Mouse (Mus musculus) E14TG2a.4 (cell line): Measurements from ENCODE around the gene Izumo1r.
A peak's percentile ranks its signal among the peaks of the same experiment; 100 is the strongest.

Source experiments
- H3K27me3 ChIP-seq: 2 replicates; pipeline ENCODE4 v1.6.1; 2014; ENCODE audit warnings: low read length, control low read depth; ENCODE audit not compliant: insufficient read depth
- H3K36me3 ChIP-seq: 2 replicates; pipeline ENCODE4 v1.6.1; 2014; ENCODE audit warnings: low read length, control low read depth; ENCODE audit not compliant: insufficient read depth
- H3K4me1 ChIP-seq: replicated peaks from 2 replicates; pipeline ENCODE4 v1.6.1; 2014; ENCODE audit warnings: low read depth, low read length, control low read depth
- H3K4me3 ChIP-seq: replicated peaks from 2 replicates; pipeline ENCODE4 v1.5.1; 2014; ENCODE audit warnings: mild to moderate bottlenecking, low read length
- H3K9me3 ChIP-seq: 2 replicates; pipeline ENCODE4 v1.6.1; 2014; ENCODE audit warnings: low read length, control low read depth
- CTCF ChIP-seq: conservative IDR thresholded peaks from 2 replicates; pipeline ENCODE4 v1.5.1; 2014; ENCODE audit warnings: low read length
- NANOG ChIP-seq: IDR thresholded peaks from 2 replicates; pipeline ENCODE4 v1.6.1; 2014; ENCODE audit warnings: borderline replicate concordance, low read length, mixed read lengths
- POU5F1 ChIP-seq: IDR thresholded peaks from 2 replicates; pipeline ENCODE4 v1.6.1; 2014; ENCODE audit warnings: low read length, borderline replicate concordance

The Izumo1r gene

DNA sequence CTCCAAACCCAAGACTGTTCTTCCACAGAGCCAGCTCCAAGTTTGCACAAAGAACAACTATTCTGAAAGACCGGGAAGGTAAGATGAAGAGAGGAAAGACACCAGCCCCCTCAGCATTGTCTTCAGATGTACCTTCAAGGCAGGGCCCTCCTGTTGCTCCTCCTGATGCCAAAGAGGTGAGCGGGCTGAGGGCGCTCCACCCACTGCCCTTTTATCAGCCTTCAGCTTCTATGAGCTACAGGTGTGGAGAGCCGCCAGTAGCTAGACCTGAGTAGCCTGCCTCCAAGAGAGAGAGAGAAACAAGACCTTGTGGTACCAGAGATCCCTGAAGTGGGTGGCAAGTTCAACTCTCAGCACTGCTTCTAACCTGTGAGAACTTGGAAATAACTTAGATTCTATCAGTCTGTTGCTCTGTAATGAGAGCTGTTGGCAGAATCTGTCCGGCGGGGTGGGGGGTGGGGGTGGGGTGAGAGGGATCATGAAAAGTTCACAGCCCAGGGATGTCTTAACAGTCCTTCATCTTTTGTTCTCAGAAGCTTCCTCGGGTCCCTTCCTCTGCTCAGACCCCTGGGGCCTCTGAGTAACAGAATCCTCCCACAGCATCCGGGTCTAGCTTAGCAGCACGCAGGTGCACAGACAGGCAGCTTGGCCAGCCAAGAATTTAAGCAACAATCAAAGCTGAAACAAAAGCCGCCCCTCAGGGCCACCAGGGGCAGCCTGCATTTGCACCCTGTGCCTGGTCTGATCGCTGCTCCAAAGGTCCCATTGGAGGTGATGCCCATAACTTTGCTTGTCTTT is at the start of gene Izumo1r:
Izumo1r (minus strand) TSS at position 369 of the 798 bp plus-strand sequence.
- TF ChIP-seq NANOG = no peak
- TF ChIP-seq POU5F1 = no peak
- no peak within 1 kb of the TSS for H3K4me3 ChIP-seq
- no peaks in the 10 kb centered on the region for H3K9me3 ChIP-seq
- H3K36me3 ChIP-seq = no peaks in the 10 kb centered on the region
- H3K4me1 ChIP-seq = peaks cover 37% of the 10 kb centered on the region
- H3K27me3 ChIP-seq = peaks cover 71% of the 10 kb centered on the region

- no peak overlapping the region for H3K4me3 ChIP-seq
- no peaks in the 10 kb centered on the region for H3K4me1 ChIP-seq
- H3K9me3 ChIP-seq = no peaks in the 10 kb centered on the region
- no peaks in the 10 kb centered on the region for H3K27me3 ChIP-seq
- TF ChIP-seq NANOG = no peak
- no peak for TF ChIP-seq POU5F1
- TF ChIP-seq CTCF = no peak
- no peaks in the 10 kb centered on the region for H3K36me3 ChIP-seq
Observed at GRCm38 (mm10) chr9:14951072-14951471, 47.3 kb upstream of the Izumo1r start.

- TF ChIP-seq POU5F1 (no peak), NANOG (no peak), CTCF (no peak)
- Histone ChIP-seq H3K4me1 (no peaks in the 10 kb centered on the region), H3K4me3 (no peak overlapping the region), H3K9me3 (no peaks in the 10 kb centered on the region), H3K27me3 (no peaks in the 10 kb centered on the region), H3K36me3 (no peaks in the 10 kb centered on the region)
Observed at GRCm38 (mm10) chr9:14948843-14949242, 45.1 kb upstream of the Izumo1r start.

- Histone ChIP-seq H3K27me3 (no peaks in the 10 kb centered on the region), H3K4me3 (no peak overlapping the region), H3K9me3 (no peaks in the 10 kb centered on the region), H3K36me3 (no peaks in the 10 kb centered on the region), H3K4me1 (no peaks in the 10 kb centered on the region)
- TF ChIP-seq POU5F1 (no peak), NANOG (no peak), CTCF (no peak)
Observed at GRCm38 (mm10) chr9:14946677-14947076, 42.9 kb upstream of the Izumo1r start.

DNA sequence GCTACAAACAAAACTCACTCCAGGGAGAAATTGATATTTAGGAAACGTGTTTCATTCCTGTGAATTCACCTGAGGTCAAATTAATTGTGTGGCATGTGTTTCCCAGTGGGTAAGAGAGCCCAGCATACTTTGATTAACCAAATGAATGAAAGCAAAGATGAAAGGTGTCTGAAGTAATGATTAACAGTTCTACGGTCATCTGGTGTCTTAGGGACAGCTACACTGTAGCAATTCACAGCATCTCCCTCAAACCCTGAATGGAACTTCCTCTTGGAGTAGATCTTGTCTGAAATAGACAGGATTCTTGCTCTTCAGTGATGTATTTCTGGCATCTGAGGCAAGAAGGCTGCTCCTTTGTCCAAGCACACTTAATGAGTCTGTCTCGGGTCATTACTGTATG is 42.2 kb upstream of the Izumo1r start:
- no peaks in the 10 kb centered on the region for H3K9me3 ChIP-seq
- H3K4me3 ChIP-seq = no peak overlapping the region
- no peak for TF ChIP-seq CTCF
- no peak for TF ChIP-seq POU5F1
- TF ChIP-seq NANOG = no peak
- no peaks in the 10 kb centered on the region for H3K4me1 ChIP-seq
- H3K27me3 ChIP-seq = no peaks in the 10 kb centered on the region
- H3K36me3 ChIP-seq = no peaks in the 10 kb centered on the region

GRCm38 (mm10) chr9:14942143-14942720 is 38.5 kb upstream of the Izumo1r start:
- Histone ChIP-seq H3K4me1 (no peaks in the 10 kb centered on the region), H3K27me3 (no peaks in the 10 kb centered on the region), H3K4me3 (no peak overlapping the region), H3K36me3 (no peaks in the 10 kb centered on the region), H3K9me3 (peaks cover 6% of the 10 kb centered on the region; the same call in 1 of the 2 replicates)
- TF ChIP-seq CTCF (no peak), NANOG (no peak)

- Histone ChIP-seq H3K9me3 (peaks cover 6% of the 10 kb centered on the region; the same call in 1 of the 2 replicates), H3K4me3 (no peak overlapping the region), H3K36me3 (no peaks in the 10 kb centered on the region), H3K27me3 (no peaks in the 10 kb centered on the region), H3K4me1 (peaks cover 14% of the 10 kb centered on the region)
- TF ChIP-seq CTCF (no peak), NANOG (no peak), POU5F1 (no peak)
Observed at GRCm38 (mm10) chr9:14939610-14940009, 35.9 kb upstream of the Izumo1r start.

DNA sequence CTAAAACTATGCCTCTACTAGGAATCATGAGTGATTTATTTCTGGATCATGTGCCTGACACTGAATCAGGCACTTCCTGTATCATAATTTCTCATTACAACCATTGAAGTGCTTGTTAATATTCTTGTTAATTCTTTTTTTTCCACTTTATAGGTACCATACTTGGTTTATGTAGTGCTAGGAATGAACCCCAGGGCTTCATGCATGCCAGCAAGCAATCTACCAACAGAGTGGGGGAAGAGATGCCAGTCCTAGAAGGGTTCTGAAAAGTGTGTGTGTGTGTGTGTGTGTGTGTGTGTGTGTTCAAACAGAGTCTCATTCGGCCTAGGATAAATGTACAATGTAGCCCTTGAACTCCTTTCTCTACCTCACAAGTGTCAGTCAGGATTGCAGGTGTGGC is 33.6 kb upstream of the Izumo1r start:
- TF ChIP-seq CTCF (no peak), POU5F1 (no peak), NANOG (no peak)

GRCm38 (mm10) chr9:14934851-14935250 is 31.1 kb upstream of the Izumo1r start:
- peaks cover 22% of the 10 kb centered on the region for H3K4me1 ChIP-seq
- no peaks in the 10 kb centered on the region for H3K27me3 ChIP-seq
- peak; percentile 40; the same call in 1 of the 2 replicates for TF ChIP-seq NANOG
- no peak for TF ChIP-seq CTCF
- TF ChIP-seq POU5F1 = no peak
- no peak overlapping the region for H3K4me3 ChIP-seq
- peaks cover 4% of the 10 kb centered on the region; the same call in 1 of the 2 replicates for H3K9me3 ChIP-seq
- no peaks in the 10 kb centered on the region for H3K36me3 ChIP-seq

More for the DNA sequence above, 33.6 kb upstream of the Izumo1r start:
- peaks cover 14% of the 10 kb centered on the region for H3K4me1 ChIP-seq
- H3K36me3 ChIP-seq = no peaks in the 10 kb centered on the region
- no peaks in the 10 kb centered on the region for H3K27me3 ChIP-seq
- peaks cover 6% of the 10 kb centered on the region; the same call in 1 of the 2 replicates for H3K9me3 ChIP-seq
- H3K4me3 ChIP-seq = no peak overlapping the region
